ENCODE assay signal across 29 mouse cellular contexts in genomic region chr1:81784305-81784704, GRCm38 (mm10).
"Had no signal": no experiment of that assay in that cellular context is flagged by ENCODE, and none has a peak within 500 bp of the region (broad histone marks: within the 10 kb centered on the region; RNA-seq: fewer than 3 reads in every experiment).

No protein-coding gene starts in this region.

- H3K27ac ChIP-seq: limb, embryonic 10.5 days; limb, embryonic 12.5 days; limb, embryonic 13.5 days; limb, embryonic 15.5 days; liver, embryonic 12.5 days; liver, embryonic 13.5 days; liver, embryonic 14.5 days; liver, embryonic 15.5 days; lung, embryonic 15.5 days; macrophage; midbrain, embryonic 10.5 days; midbrain, embryonic 12.5 days; midbrain, embryonic 13.5 days; midbrain, embryonic 15.5 days had no signal

- H3K36me3 ChIP-seq: limb, embryonic 10.5 days; limb, embryonic 12.5 days; limb, embryonic 13.5 days; limb, embryonic 15.5 days; liver, embryonic 12.5 days; liver, embryonic 13.5 days; liver, embryonic 15.5 days; lung, embryonic 15.5 days; midbrain, embryonic 10.5 days; midbrain, embryonic 12.5 days; midbrain, embryonic 13.5 days; midbrain, embryonic 15.5 days had no signal

- DNase-seq: left cerebral cortex, postnatal 4 days; liver; liver, embryonic 13.5 days; liver, postnatal 0 days; lung, adult 18-20 months; lung, adult 2 months; lung, embryonic 14.5 days; lung, postnatal 10 days; lung, postnatal 14 days; lung, postnatal 36 days; lung, postnatal 4 days; midbrain, embryonic 14.5 days had no signal

- H3K9me3 ChIP-seq: limb, embryonic 10.5 days; limb, embryonic 12.5 days; limb, embryonic 13.5 days; limb, embryonic 15.5 days; liver, embryonic 12.5 days; liver, embryonic 13.5 days; liver, embryonic 15.5 days; lung, embryonic 15.5 days; midbrain, embryonic 10.5 days; midbrain, embryonic 12.5 days; midbrain, embryonic 13.5 days; midbrain, embryonic 15.5 days had no signal

- H3K4me1 ChIP-seq: limb, embryonic 10.5 days; limb, embryonic 12.5 days; limb, embryonic 13.5 days; limb, embryonic 15.5 days; liver, embryonic 12.5 days; liver, embryonic 13.5 days; liver, embryonic 15.5 days; lung, embryonic 15.5 days; megakaryocyte, embryonic 14.5 days; midbrain, embryonic 10.5 days; midbrain, embryonic 12.5 days; midbrain, embryonic 13.5 days; midbrain, embryonic 15.5 days had no signal

- H3K4me2 ChIP-seq: limb, embryonic 12.5 days; limb, embryonic 13.5 days; limb, embryonic 15.5 days; liver, embryonic 11.5 days; liver, embryonic 12.5 days; liver, embryonic 13.5 days; liver, embryonic 15.5 days; lung, embryonic 14.5 days; lung, embryonic 15.5 days; midbrain, embryonic 11.5 days; midbrain, embryonic 12.5 days; midbrain, embryonic 13.5 days; midbrain, embryonic 15.5 days had no signal

- H3K27me3 ChIP-seq: limb, embryonic 12.5 days; limb, embryonic 13.5 days; limb, embryonic 15.5 days; liver, embryonic 12.5 days; liver, embryonic 13.5 days; liver, embryonic 15.5 days; lung, embryonic 15.5 days; megakaryocyte, embryonic 14.5 days; midbrain, embryonic 12.5 days; midbrain, embryonic 13.5 days; midbrain, embryonic 15.5 days had no signal

- H3K9ac ChIP-seq: limb, embryonic 12.5 days; limb, embryonic 13.5 days; limb, embryonic 15.5 days; liver, embryonic 12.5 days; liver, embryonic 13.5 days; liver, embryonic 14.5 days; liver, embryonic 15.5 days; liver, postnatal 0 days; lung, embryonic 14.5 days; lung, embryonic 15.5 days; midbrain, embryonic 12.5 days; midbrain, embryonic 13.5 days; midbrain, embryonic 15.5 days had no signal

- H3K4me3 ChIP-seq: limb, embryonic 10.5 days; limb, embryonic 12.5 days; limb, embryonic 13.5 days; limb, embryonic 15.5 days; liver, embryonic 12.5 days; liver, embryonic 13.5 days; liver, embryonic 15.5 days; lung, embryonic 15.5 days; megakaryocyte, embryonic 14.5 days; midbrain, embryonic 10.5 days; midbrain, embryonic 12.5 days; midbrain, embryonic 13.5 days; midbrain, embryonic 15.5 days; myocyte had no signal
